Mouse (Mus musculus): Measurements from ENCODE around the gene Psmd11. TPM values are rescaled to one million over a fixed set of nuclear protein-coding genes. Genes with fewer than 3 reads are reported as not detected.
"Not testable (repeated sequence)": the region's sequence is repeated elsewhere in the genome, so short reads cannot be mapped to it uniquely, and the experiment has no call there.

Psmd11 gene
- polyA plus RNA-seq, 1 experiment from 2014 or later = 307 TPM

DNA sequence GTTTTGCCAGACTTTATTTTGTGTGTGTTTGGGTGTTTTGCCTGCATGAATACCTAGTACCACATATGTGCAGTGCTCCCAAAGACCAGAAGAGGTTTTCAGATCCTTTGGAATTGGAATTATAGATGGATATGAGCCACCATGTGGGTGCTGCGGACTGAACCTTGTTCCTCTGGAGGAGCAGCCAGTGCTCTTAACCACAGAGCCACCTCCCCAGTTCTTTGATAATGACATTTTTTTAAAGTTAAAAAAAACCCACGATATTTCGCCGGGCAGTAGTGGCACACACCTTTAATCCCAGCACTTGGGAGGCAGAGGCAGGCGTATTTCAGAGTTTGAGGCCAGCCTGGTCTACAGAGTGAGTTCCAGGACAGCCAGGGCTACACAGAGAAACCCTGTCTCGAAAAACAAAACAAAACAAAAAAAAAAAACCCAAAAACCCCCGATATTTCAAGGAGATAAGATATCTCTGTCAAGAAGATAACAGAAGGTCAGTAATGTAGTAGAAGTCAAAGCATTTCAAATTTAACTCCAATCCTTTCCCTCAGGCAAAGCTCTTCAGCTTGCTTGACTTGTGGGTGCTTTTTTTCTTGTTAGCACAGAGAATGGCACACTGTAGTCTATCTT is 6.9 kb upstream of the Psmd11 start:
- DNase-seq (ENCODE audit: low spot score) (no peak), ATAC-seq (ENCODE audit: insufficient read depth, low FRiP score, low TSS enrichment) (no peak)
- Histone ChIP-seq H3K9me3 (ENCODE audit: control insufficient read depth, low read length) (no peaks in the 10 kb centered on the region), H3K4me2 (ENCODE audit: low read depth) (no peak overlapping the region), H3K27ac (ENCODE audit: low read depth, low read length) (no peak overlapping the region), H3K4me3 (ENCODE audit: low read depth, low read length) (no peak overlapping the region), H3K9ac (ENCODE audit: low read length) (no peak overlapping the region), H3K4me1 (ENCODE audit: control insufficient read depth, insufficient read depth, low read length) (no peaks in the 10 kb centered on the region), H3K27me3 (ENCODE audit: control insufficient read depth, insufficient read depth, low read length) (no peaks in the 10 kb centered on the region), H3K36me3 (ENCODE audit: control insufficient read depth, insufficient read depth, low read length) (no peaks in the 10 kb centered on the region)
- whole genome bisulfite sequencing = 82% methylated on average over 7 of the region's 7 CpGs

DNA sequence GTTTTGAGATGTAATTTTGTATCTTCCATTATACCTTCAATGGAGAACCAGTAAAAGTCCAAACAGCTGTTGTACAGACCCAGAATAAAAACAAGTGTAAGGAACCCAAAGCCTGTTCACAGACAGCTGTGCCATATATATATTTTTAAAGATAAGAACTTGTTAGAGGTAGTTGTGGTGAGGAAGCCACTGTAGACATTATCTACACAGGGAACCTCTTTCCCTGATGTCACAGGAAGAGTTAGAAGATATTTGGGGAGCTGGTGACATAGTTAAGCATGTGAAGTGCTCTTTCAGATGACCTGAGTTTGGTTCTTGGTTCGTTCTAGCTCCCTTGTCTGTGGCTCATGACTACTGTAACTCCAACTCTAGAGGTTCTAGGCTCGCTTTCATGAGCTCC is 3.7 kb upstream of the Psmd11 start:
- H3K27me3 ChIP-seq (ENCODE audit: control insufficient read depth, insufficient read depth, low read length) = no peaks in the 10 kb centered on the region
- 79% methylated on average over 2 of the region's 2 CpGs for WGBS
- no peaks in the 10 kb centered on the region for H3K36me3 ChIP-seq (ENCODE audit: control insufficient read depth, insufficient read depth, low read length)
- DNase-seq (ENCODE audit: low spot score) = no peak
- H3K27ac ChIP-seq (ENCODE audit: low read depth, low read length) = no peak overlapping the region
- no peak for ATAC-seq (ENCODE audit: insufficient read depth, low FRiP score, low TSS enrichment)
- peaks cover 4% of the 10 kb centered on the region; the same call in 1 of the 2 replicates for H3K4me1 ChIP-seq (ENCODE audit: control insufficient read depth, insufficient read depth, low read length)
- H3K9ac ChIP-seq (ENCODE audit: low read length) = no peak overlapping the region
- no peak overlapping the region for H3K4me2 ChIP-seq (ENCODE audit: low read depth)
- H3K4me3 ChIP-seq (ENCODE audit: low read depth, low read length) = no peak overlapping the region
- no peaks in the 10 kb centered on the region for H3K9me3 ChIP-seq (ENCODE audit: control insufficient read depth, low read length)

DNA sequence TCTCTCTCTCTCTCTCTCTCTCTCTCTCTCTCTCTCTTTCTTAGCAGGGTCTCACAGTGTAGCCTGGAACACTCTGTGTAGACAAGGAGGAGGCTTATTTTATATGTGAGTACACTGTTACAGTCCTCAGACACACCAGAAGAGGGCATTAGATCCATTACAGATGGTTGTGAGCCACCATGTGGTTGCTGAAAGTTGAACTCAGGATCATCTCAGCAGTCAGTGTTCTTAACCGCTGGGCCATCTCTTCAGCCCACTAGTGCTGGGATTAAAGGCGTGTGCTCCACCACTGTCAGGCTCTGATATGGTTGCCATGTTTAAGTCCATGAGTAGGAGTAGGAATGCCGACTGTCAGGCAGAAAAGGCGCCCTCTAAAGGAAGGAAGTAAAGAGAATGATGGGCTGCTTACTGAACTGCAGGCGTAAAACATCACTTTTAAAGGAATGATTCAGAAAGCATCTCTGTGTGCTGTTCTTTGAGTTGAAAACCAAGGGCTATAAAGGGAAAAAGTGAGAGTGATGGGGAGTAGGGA is 3.1 kb upstream of the Psmd11 start:
- no peak for ATAC-seq (ENCODE audit: insufficient read depth, low FRiP score, low TSS enrichment)
- WGBS = 58% methylated on average over 5 of the region's 5 CpGs

DNA sequence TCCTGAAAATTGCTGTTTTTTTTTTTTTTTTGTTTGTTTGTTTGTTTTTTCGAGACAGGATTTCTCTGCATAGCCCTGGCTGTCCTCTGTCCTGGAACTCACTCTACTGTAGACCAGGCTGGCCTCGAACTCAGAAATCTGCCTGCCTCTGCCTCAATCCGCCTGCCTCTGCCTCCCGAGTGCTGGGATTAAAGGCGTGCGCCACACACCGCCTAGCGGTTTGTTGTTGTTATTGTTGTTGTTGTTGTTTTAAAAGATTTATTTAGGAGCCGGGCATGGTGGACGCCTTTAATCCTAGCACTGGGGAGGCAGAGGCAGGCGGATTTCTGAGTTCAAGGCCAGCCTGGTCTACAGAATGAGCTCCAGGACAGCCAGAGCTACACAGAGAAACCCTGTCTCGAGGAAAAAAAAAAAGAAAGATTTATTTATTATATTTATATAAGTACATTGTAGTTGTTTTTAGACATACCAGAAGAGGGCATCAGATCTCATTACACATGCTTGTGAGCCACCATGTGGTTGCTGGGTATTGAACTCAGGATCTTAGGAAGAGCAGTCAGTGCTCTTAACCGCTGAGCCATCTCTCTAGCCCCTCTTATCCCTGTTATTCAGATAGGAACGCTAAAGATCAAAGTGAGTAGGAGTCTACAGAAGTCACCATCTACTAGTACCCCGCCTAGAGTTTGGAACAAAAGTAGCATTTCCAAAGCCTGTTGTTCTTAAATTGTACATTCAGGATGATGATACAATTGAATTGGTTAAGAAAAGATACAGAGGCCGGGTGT is 2.2 kb upstream of the Psmd11 start:
- not testable (repeated sequence) for H3K4me1 ChIP-seq (ENCODE audit: control insufficient read depth, insufficient read depth, low read length); H3K27ac ChIP-seq (ENCODE audit: low read depth, low read length); H3K4me3 ChIP-seq (ENCODE audit: low read depth, low read length); H3K36me3 ChIP-seq (ENCODE audit: control insufficient read depth, insufficient read depth, low read length); DNase-seq (ENCODE audit: low spot score); H3K4me2 ChIP-seq (ENCODE audit: low read depth); ATAC-seq (ENCODE audit: insufficient read depth, low FRiP score, low TSS enrichment); H3K27me3 ChIP-seq (ENCODE audit: control insufficient read depth, insufficient read depth, low read length); H3K9me3 ChIP-seq (ENCODE audit: control insufficient read depth, low read length); H3K9ac ChIP-seq (ENCODE audit: low read length)
- WGBS = 81% methylated on average over 16 of the region's 16 CpGs

More for the DNA sequence above, 3.1 kb upstream of the Psmd11 start:
- Histone ChIP-seq H3K9ac (ENCODE audit: low read length) (no peak overlapping the region), H3K27ac (ENCODE audit: low read depth, low read length) (no peak overlapping the region), H3K36me3 (ENCODE audit: control insufficient read depth, insufficient read depth, low read length) (no peaks in the 10 kb centered on the region), H3K9me3 (ENCODE audit: control insufficient read depth, low read length) (no peaks in the 10 kb centered on the region), H3K4me3 (ENCODE audit: low read depth, low read length) (no peak overlapping the region), H3K27me3 (ENCODE audit: control insufficient read depth, insufficient read depth, low read length) (no peaks in the 10 kb centered on the region), H3K4me2 (ENCODE audit: low read depth) (no peak overlapping the region), H3K4me1 (ENCODE audit: control insufficient read depth, insufficient read depth, low read length) (peaks cover 8% of the 10 kb centered on the region; the same call in 1 of the 2 replicates)
- DNase-seq (ENCODE audit: low spot score) = no peak

DNA sequence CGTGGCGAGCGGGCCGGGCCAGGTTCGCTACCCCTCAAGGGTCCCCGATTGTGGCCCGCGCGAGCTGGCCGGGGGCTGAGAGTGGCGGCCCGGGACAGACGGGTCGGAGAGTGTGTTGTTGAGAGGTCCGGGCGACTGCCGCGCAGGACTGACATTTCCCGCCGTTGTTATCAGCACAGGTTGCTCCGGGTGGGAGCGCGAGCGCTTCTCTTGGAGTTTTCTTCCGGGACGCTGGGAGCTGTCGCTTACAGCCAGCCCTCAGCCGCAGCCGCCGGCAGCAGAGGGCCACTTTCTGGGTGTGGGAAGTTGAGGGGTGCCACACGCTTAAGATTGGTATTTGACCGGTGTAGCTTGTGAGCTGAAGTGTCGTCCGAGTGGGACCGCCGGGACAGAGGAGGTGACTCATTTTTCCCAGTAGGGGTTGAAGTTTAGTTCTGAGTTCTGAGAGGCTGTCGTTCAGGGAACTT is 627 bp downstream of the Psmd11 start:
- under 1% methylated on average over 37 of the region's 37 CpGs for WGBS
- H3K27ac ChIP-seq (ENCODE audit: low read depth, low read length) = peak overlapping the region; percentile 72
- DNase-seq (ENCODE audit: low spot score) = no peak
- H3K27me3 ChIP-seq (ENCODE audit: control insufficient read depth, insufficient read depth, low read length) = no peaks in the 10 kb centered on the region
- peaks cover 8% of the 10 kb centered on the region; the same call in 1 of the 2 replicates for H3K4me1 ChIP-seq (ENCODE audit: control insufficient read depth, insufficient read depth, low read length)
- ATAC-seq (ENCODE audit: insufficient read depth, low FRiP score, low TSS enrichment) = no peak; the same call in 1 of the 2 replicates
- peak overlapping the region; percentile 85 for H3K4me2 ChIP-seq (ENCODE audit: low read depth)
- H3K9ac ChIP-seq (ENCODE audit: low read length) = peak overlapping the region; percentile 93
- H3K36me3 ChIP-seq (ENCODE audit: control insufficient read depth, insufficient read depth, low read length) = peaks cover 8% of the 10 kb centered on the region
- H3K9me3 ChIP-seq (ENCODE audit: control insufficient read depth, low read length) = no peaks in the 10 kb centered on the region
- peak overlapping the region; percentile 88 for H3K4me3 ChIP-seq (ENCODE audit: low read depth, low read length)

DNA sequence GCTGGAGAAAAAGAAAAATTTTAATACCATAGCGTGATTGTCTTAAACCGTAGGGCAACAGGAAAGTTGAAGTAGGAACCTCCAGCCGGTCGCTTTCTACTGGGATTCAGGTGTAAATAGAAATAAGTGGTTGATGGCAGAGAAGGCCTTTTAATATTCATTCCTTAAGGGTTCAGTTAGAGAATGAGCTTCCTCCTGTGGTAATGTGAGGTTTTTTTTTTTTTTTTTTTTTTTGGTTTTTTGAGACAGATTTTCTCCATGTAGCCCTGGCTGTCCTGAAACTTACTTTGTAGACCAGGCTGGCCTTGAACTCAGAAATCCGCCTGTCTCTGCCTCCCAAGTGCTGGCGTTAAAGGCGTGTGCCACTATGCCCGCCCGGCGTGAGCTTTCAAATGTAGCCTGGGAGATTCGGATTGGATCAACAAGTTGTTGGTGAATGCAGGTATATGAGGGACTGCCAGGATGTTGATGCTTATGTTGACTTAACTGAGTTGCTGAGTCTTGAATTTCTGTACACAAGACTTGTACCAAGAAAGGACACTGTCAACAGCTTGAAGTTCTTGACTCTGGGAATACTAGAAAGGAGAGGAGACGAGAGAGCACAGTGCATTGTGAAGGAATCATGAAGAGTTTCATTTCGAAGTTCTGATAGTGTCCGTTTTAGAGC is 1.2 kb downstream of the Psmd11 start:
- H3K27ac ChIP-seq (ENCODE audit: low read depth, low read length) = no peak overlapping the region
- H3K9me3 ChIP-seq (ENCODE audit: control insufficient read depth, low read length) = no peaks in the 10 kb centered on the region
- H3K36me3 ChIP-seq (ENCODE audit: control insufficient read depth, insufficient read depth, low read length) = peaks cover 8% of the 10 kb centered on the region
- DNase-seq (ENCODE audit: low spot score) = no peak
- peak overlapping the region; percentile 93 for H3K9ac ChIP-seq (ENCODE audit: low read length)
- peak overlapping the region; percentile 85 for H3K4me2 ChIP-seq (ENCODE audit: low read depth)
- peaks cover 8% of the 10 kb centered on the region; the same call in 1 of the 2 replicates for H3K4me1 ChIP-seq (ENCODE audit: control insufficient read depth, insufficient read depth, low read length)
- no peaks in the 10 kb centered on the region for H3K27me3 ChIP-seq (ENCODE audit: control insufficient read depth, insufficient read depth, low read length)
- 59% methylated on average over 14 of the region's 14 CpGs for WGBS
- ATAC-seq (ENCODE audit: insufficient read depth, low FRiP score, low TSS enrichment) = no peak
- H3K4me3 ChIP-seq (ENCODE audit: low read depth, low read length) = peak overlapping the region; percentile 88

DNA sequence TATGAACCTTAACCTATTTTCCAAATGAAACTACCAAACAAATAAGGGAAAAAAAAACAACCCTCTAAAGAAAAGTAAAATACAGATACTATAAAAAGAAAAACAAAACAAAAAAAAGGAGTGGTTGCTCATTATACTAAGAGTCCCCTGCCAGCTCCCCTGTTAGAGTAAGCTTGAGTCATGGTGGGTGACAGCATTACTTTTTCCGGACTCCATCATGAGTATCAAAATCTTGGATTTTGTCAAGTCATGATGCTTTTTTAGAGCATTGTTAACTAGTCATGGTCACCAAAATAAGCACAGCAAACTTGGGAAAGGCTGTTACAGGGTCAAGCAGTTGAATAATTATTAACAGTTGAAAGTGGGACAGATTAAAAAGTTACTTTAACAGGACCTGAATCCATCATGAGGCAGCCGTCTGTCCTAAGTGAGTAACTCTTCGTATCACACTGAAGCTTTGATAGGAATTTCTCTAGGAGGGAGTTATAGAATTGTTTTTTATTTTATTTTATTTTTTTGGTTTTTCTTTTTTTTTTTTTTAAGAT is 2.0 kb downstream of the Psmd11 start:
- H3K36me3 ChIP-seq (ENCODE audit: control insufficient read depth, insufficient read depth, low read length) = peaks cover 8% of the 10 kb centered on the region
- DNase-seq (ENCODE audit: low spot score) (no peak), ATAC-seq (ENCODE audit: insufficient read depth, low FRiP score, low TSS enrichment) (no peak)
- H3K27me3 ChIP-seq (ENCODE audit: control insufficient read depth, insufficient read depth, low read length) = no peaks in the 10 kb centered on the region
- no peak overlapping the region for H3K4me2 ChIP-seq (ENCODE audit: low read depth)
- H3K27ac ChIP-seq (ENCODE audit: low read depth, low read length) = no peak overlapping the region
- H3K9ac ChIP-seq (ENCODE audit: low read length) = no peak overlapping the region
- no peaks in the 10 kb centered on the region for H3K9me3 ChIP-seq (ENCODE audit: control insufficient read depth, low read length)
- H3K4me3 ChIP-seq (ENCODE audit: low read depth, low read length) = no peak overlapping the region
- WGBS = 97% methylated on average over 3 of the region's 3 CpGs
- H3K4me1 ChIP-seq (ENCODE audit: control insufficient read depth, insufficient read depth, low read length) = peaks cover 8% of the 10 kb centered on the region; the same call in 1 of the 2 replicates

DNA sequence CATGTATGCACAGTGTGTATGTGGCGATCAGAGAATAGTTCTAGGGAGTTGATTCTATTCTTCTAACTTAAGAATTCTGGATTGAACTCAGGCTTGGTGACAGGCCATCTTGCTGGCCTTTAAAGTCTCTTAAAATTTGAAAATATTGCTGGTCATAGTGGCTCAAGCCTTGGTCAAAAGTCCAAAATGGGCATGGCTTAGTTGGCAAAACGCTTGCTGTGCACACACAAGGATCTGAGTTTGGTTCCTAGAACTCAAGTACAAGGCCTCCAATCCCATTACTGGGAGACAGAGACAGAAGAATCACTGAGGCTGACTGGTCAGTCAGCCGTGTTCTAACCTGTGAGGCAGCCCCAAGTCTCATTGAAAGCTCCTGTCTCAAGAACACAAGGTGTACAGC is 18.5 kb downstream of the Psmd11 start:
- ATAC-seq (ENCODE audit: insufficient read depth, low FRiP score, low TSS enrichment) = no peak
- no peak overlapping the region for H3K27ac ChIP-seq (ENCODE audit: low read depth, low read length)
- no peaks in the 10 kb centered on the region for H3K27me3 ChIP-seq (ENCODE audit: control insufficient read depth, insufficient read depth, low read length)
- DNase-seq (ENCODE audit: low spot score) = no peak
- no peak overlapping the region for H3K4me3 ChIP-seq (ENCODE audit: low read depth, low read length)
- WGBS = 90% methylated on average over 3 of the region's 3 CpGs
- H3K9ac ChIP-seq (ENCODE audit: low read length) = no peak overlapping the region
- no peak overlapping the region for H3K4me2 ChIP-seq (ENCODE audit: low read depth)
- H3K36me3 ChIP-seq (ENCODE audit: control insufficient read depth, insufficient read depth, low read length) = peaks cover 5% of the 10 kb centered on the region
- no peaks in the 10 kb centered on the region for H3K4me1 ChIP-seq (ENCODE audit: control insufficient read depth, insufficient read depth, low read length)
- H3K9me3 ChIP-seq (ENCODE audit: control insufficient read depth, low read length) = no peaks in the 10 kb centered on the region

Data from neural tube, embryonic 11.5 days (tissue).